Mouse (Mus musculus) kidney, embryonic 14.5 days (tissue): Measurements from ENCODE around the gene Armcx6. TPM values are rescaled to one million over a fixed set of nuclear protein-coding genes. Genes with fewer than 3 reads are reported as not detected.
A peak's percentile ranks its signal among the peaks of the same experiment; 100 is the strongest.
"Not testable (repeated sequence)": the region's sequence is repeated elsewhere in the genome, so short reads cannot be mapped to it uniquely, and the experiment has no call there.

Experiments used
- ATAC-seq: fragments of 200-750 bp; cut with Nextera tagmentation; 2 replicates; pipeline ENCODE4 v1.8.0; 2017; ENCODE audit warnings: moderate number of reproducible peaks, mild to moderate bottlenecking, moderate TSS enrichment, moderate library complexity; ENCODE audit not compliant: low FRiP score, low TSS enrichment
- H3K27ac ChIP-seq: fragments of 300-500 bp; sonication (generic); 2 replicates; pipeline ENCODE4 v1.5.1; 2014; ENCODE audit warnings: low read depth, mild to moderate bottlenecking, low read length, moderate library complexity, mixed read lengths
- H3K27me3 ChIP-seq: fragments of 300-500 bp; sonication (generic); 2 replicates; pipeline ENCODE4 v1.6.1; 2014; ENCODE audit warnings: mild to moderate bottlenecking, low read length; ENCODE audit not compliant: control insufficient read depth, insufficient read depth
- H3K36me3 ChIP-seq: fragments of 300-500 bp; sonication (generic); 2 replicates; pipeline ENCODE4 v1.6.1; 2014; ENCODE audit warnings: low read length, mixed read lengths; ENCODE audit not compliant: control insufficient read depth, insufficient read depth
- H3K4me1 ChIP-seq: fragments of 300-500 bp; sonication (generic); 2 replicates; pipeline ENCODE4 v1.6.1; 2014; ENCODE audit warnings: low read length, mixed read lengths; ENCODE audit not compliant: control insufficient read depth, insufficient read depth
- H3K4me2 ChIP-seq: fragments of 300-500 bp; sonication (generic); replicated peaks from 2 replicates; pipeline ENCODE4 v1.6.1; 2014; ENCODE audit warnings: low read depth, mild to moderate bottlenecking, low read length
- H3K4me3 ChIP-seq: fragments of 300-500 bp; sonication (generic); 2 replicates; pipeline ENCODE4 v1.5.1; 2014; ENCODE audit warnings: mild to moderate bottlenecking, low read length
- H3K9ac ChIP-seq: fragments of 300-500 bp; sonication (generic); 2 replicates; pipeline ENCODE4 v1.6.1; 2014; ENCODE audit warnings: low read depth, mild to moderate bottlenecking, low read length, moderate library complexity
- H3K9me3 ChIP-seq: fragments of 300-500 bp; sonication (generic); 2 replicates; pipeline ENCODE4 v1.6.1; 2016; ENCODE audit warnings: low read length; ENCODE audit not compliant: control insufficient read depth
- WGBS: fragments of 180-500 bp; shearing (Covaris S2); extraction: QIAGEN DNeasy Blood & Tissue Kit; methylation state at CpG from one replicate; pipeline ENCODE4 v1.1.7; 2014; 5-methylcytosine and 5-hydroxymethylcytosine counted together
- polyA plus RNA-seq: library from polyadenylated mRNA; unstranded; fragments of >200 nt; fragmentation: Nextera tagmentation; extraction: Ambion mirVana; gene quantifications from 2 replicates; pipeline ENCODE4 v1.2.1, GENCODE M21; 2014

The Armcx6 gene
- polyA plus RNA-seq: 15.1 and 20.3 TPM in 2 replicates

- peaks cover 6% of the 10 kb centered on the region; the same call in 1 of the 2 replicates for H3K27me3 ChIP-seq
- peak; percentile 89 for ATAC-seq
- H3K4me3 ChIP-seq: peak within 1 kb of the TSS; percentile 53
- H3K27ac ChIP-seq: peak within 1 kb of the TSS; percentile 67; the same call in 1 of the 2 replicates
- WGBS: 27% methylated on average over 36 of the region's 36 CpGs
- peak within 1 kb of the TSS; percentile 58 for H3K9ac ChIP-seq
- H3K4me1 ChIP-seq: no peaks in the 10 kb centered on the region
- no peaks in the 10 kb centered on the region for H3K36me3 ChIP-seq
- peak within 1 kb of the TSS; percentile 50 for H3K4me2 ChIP-seq
- H3K9me3 ChIP-seq: no peaks in the 10 kb centered on the region
Measured at GRCm38 (mm10) chrX:134750764-134751592, at the start of gene Armcx6. TSS of gene Armcx6 (minus strand) at chrX:134751417.

DNA sequence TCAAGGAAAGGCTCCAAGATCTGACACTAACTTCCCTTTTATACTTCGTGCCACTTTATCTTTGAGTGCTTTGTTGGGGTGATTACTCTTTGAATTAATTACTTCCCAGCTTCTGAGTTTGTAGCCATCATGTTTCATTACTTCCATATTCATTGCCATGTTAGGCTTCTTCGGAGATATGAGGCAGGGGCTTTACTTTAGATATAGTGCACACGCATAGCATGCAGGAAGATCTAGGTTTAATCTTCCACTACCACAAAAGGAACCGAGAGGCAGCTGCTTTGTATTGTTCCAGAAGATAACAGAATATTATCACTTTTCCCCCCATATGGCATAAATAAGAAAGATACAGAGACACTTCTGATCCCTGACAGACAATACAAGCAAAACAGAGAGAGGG lies 36.5 kb upstream of the Armcx6 start:
- Histone ChIP-seq H3K27me3 (no peaks in the 10 kb centered on the region), H3K27ac (no peak overlapping the region), H3K4me1 (no peaks in the 10 kb centered on the region), H3K9ac (no peak overlapping the region), H3K4me3 (no peak overlapping the region), H3K4me2 (no peak overlapping the region), H3K36me3 (no peaks in the 10 kb centered on the region), H3K9me3 (no peaks in the 10 kb centered on the region)
- WGBS: 73% methylated on average over 4 of the region's 4 CpGs
- ATAC-seq: no peak

- not testable (repeated sequence) for H3K9ac ChIP-seq, H3K4me3 ChIP-seq, H3K4me1 ChIP-seq, H3K9me3 ChIP-seq, H3K27me3 ChIP-seq, H3K27ac ChIP-seq, H3K4me2 ChIP-seq, H3K36me3 ChIP-seq
- peak; percentile 98 for ATAC-seq
- WGBS: 32% methylated on average over 4 of the region's 4 CpGs
Measured at GRCm38 (mm10) chrX:134763428-134764198, 12.4 kb upstream of the Armcx6 start.

DNA sequence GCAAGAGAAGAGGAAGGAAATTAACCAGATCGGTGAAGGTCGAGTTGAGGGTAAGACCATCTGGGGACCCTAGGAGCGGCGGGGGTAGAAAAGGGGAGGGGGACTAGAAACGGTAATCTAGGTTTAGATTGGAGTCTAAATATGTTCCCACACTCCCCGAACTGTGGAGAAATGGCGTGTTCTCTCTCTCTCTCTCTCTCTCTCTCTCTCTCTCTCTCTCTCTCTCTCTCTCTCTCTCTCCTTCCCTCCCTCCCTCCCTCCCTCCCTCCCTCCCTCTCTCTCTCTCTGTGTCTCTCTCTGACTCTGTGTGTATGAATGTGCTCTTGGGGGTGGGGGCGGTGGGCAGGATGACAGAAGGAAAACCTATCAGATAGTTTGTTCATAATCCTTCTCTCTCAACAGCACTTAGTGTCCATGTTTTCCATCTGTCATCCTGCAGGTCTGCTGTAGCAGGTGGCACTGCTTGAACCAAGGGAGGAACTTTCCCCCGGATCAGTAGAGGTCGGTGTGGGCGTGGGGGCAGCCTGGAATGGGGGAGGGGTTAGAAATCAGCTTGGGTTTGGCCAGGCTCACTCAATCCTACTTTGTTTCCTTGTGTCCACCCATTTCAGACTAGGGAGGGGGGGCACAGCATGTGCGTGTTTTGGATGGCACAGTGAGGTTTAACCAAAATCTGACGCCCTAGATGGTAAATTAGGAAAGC lies 6.2 kb upstream of the Armcx6 start:
- no peaks in the 10 kb centered on the region for H3K36me3 ChIP-seq
- WGBS: 33% methylated on average over 13 of the region's 13 CpGs
- peak overlapping the region; percentile 45 for H3K4me3 ChIP-seq
- H3K4me1 ChIP-seq: no peaks in the 10 kb centered on the region
- no peaks in the 10 kb centered on the region for H3K9me3 ChIP-seq
- peak; percentile 61; the same call in 1 of the 2 replicates for ATAC-seq
- H3K4me2 ChIP-seq: peak overlapping the region; percentile 34
- H3K27me3 ChIP-seq: peaks cover 2% of the 10 kb centered on the region; the same call in 1 of the 2 replicates
- peak overlapping the region; percentile 53 for H3K9ac ChIP-seq
- H3K27ac ChIP-seq: no peak overlapping the region; the same call in 1 of the 2 replicates

- H3K4me1 ChIP-seq: no peaks in the 10 kb centered on the region
- 27% methylated on average over 46 of the region's 46 CpGs for WGBS
- H3K36me3 ChIP-seq: no peaks in the 10 kb centered on the region
- peak; percentile 88 for ATAC-seq
- peak within 1 kb of the TSS; percentile 34 for H3K4me2 ChIP-seq
- peaks cover 2% of the 10 kb centered on the region; the same call in 1 of the 2 replicates for H3K27me3 ChIP-seq
- H3K9ac ChIP-seq: peak within 1 kb of the TSS; percentile 53
- no peaks in the 10 kb centered on the region for H3K9me3 ChIP-seq
- H3K27ac ChIP-seq: peak within 1 kb of the TSS; percentile 71
- H3K4me3 ChIP-seq: peak within 1 kb of the TSS; percentile 45
Measured at GRCm38 (mm10) chrX:134756434-134757292, 5.4 kb upstream of the Armcx6 start, which contains the start of gene Armcx3. TSS of gene Armcx3 (plus strand) at chrX:134756595.

DNA sequence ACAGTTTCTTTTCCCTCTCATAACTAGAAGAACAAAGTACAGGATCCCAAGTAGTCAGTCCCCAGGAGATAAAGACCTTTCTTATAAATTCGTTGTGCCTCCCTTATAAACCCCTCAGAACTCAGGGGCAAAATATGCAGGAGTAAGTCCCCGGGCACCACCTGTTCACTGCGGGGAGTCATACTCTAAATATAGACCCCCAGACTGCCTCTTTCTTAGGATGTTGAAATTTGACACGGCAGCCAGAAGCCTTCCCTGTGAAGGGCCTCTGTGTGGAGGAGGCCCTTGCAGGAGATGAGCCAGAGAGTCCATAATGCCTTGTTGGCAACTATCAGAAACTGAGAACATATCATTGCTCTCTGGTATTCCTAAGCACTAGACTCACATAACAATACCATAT lies 1.4 kb upstream of the Armcx6 start:
- peaks cover 6% of the 10 kb centered on the region; the same call in 1 of the 2 replicates for H3K27me3 ChIP-seq
- H3K27ac ChIP-seq: no peak overlapping the region
- no peak for ATAC-seq
- 43% methylated on average over 4 of the region's 4 CpGs for WGBS
- H3K4me2 ChIP-seq: no peak overlapping the region
- no peaks in the 10 kb centered on the region for H3K9me3 ChIP-seq
- no peak overlapping the region for H3K4me3 ChIP-seq
- no peak overlapping the region for H3K9ac ChIP-seq
- H3K4me1 ChIP-seq: no peaks in the 10 kb centered on the region
- H3K36me3 ChIP-seq: no peaks in the 10 kb centered on the region

- Histone ChIP-seq H3K27me3 (peaks cover 6% of the 10 kb centered on the region; the same call in 1 of the 2 replicates), H3K4me2 (no peak overlapping the region), H3K4me1 (no peaks in the 10 kb centered on the region), H3K27ac (no peak overlapping the region), H3K9ac (no peak overlapping the region), H3K9me3 (no peaks in the 10 kb centered on the region), H3K4me3 (no peak overlapping the region), H3K36me3 (no peaks in the 10 kb centered on the region)
- 59% methylated on average over 2 of the region's 2 CpGs for WGBS
- no peak for ATAC-seq
Measured at GRCm38 (mm10) chrX:134751910-134752309, 693 bp upstream of the Armcx6 start.

DNA sequence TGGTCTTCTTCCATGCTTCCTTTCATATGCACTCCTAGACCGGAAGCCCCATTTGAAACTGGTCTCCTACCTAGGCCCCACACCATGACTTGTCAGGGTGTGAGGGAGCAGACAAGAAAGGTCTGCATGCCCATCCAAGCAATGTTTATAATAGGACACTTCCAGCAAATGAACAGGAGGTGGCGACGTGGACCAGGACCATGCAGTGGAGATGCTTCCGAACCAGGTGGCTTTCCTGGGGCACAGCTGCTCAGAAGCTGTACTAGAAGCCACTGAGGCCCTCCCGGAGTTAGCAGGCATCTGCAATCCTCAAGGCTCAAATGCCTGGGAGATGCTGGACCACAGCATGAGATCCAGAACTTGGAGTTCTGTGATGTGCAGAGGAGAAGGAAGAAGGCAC lies 4.8 kb downstream of the Armcx6 start:
- Histone ChIP-seq H3K27me3 (peaks cover 3% of the 10 kb centered on the region; the same call in 1 of the 2 replicates), H3K27ac (no peak overlapping the region), H3K9ac (no peak overlapping the region), H3K36me3 (no peaks in the 10 kb centered on the region), H3K4me2 (no peak overlapping the region), H3K9me3 (no peaks in the 10 kb centered on the region), H3K4me1 (no peaks in the 10 kb centered on the region), H3K4me3 (no peak overlapping the region)
- peak; percentile 58; the same call in 1 of the 2 replicates for ATAC-seq
- WGBS: 30% methylated on average over 5 of the region's 5 CpGs
